Mouse (Mus musculus) cerebellum, adult 11 months (tissue): ENCODE data around the gene Glis3.

Source experiments
- DNase-seq: peaks from one replicate; pipeline ENCODE4 v3.0.0; 2022

Glis3 gene

DNA sequence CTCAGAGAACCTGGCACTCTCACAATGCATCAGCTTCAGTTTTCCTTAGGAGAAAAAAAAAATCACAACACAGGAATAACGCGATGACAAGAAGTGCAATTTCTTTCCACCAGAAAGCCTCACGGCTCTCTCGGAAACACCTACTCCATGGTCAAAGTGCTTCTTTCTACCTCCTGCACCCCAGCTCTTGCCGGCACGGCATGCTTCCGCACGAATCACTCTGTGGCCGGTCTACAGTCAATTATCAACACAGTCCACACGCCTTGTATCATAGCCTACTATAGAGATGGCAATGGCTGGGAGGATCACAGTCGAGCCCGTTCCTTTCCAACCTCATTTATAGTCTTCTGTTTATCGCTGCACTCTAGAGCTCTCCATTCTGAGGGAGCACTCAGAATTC is 150.9 kb downstream of the Glis3 start:
- no peak for DNase-seq

DNA sequence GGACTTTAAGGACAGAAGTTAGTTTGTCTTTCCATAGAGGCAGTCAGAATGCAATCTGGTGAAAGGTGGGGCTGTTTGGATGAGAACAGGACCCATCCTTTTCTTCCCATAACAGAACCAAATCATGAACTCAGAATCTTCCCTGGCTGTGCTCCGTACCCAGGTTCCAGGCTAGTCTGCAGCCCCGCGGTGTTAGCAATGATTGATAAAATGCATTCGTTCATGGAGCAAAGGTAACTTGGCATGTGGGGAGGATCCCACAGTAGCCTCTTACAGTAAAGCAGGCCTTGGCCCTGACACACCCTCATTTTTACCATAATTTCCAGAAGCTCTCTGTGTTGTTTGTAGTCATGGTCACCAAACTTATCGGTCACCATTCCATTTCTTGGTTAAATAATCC is 152.4 kb downstream of the Glis3 start:
- no peak for DNase-seq

DNA sequence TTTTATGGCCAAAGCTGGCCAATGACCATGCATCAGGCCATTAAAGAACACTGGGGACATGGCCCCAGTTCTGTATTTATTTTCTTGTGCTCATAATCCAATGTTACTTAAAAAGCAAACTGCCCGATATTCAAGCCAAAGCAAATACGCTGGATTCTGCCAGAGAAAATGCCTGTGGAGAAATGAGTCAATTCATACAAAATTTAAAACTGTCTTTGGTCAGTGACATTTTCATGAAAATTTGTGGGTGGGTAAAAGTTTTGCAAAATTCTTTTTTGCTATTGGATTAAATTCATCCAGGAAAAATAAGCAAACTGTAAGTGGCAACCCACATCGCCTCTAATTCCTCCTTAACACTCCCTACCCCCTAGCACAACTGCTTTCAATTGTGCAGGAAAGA is 154.5 kb downstream of the Glis3 start:
- no peak for DNase-seq

DNA sequence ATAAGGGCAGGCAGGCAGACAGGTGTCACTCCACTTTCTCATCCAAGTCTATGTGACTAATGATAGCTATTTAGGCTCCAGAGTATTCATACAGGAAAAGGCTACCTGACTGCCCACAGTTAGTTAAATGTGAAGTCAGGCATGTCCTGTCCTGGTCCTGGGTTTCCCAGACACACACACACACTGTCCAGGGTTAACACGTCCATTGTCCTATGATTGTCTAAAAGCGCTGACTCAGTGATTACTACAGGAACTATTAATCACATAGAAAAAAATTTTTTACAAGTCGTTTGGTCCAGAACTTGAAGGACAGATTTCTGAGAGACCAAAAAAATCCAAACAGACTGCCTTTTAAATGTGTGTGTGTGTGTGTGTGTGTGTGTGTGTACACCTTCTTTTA is 157.6 kb downstream of the Glis3 start:
- no peak for DNase-seq

DNA sequence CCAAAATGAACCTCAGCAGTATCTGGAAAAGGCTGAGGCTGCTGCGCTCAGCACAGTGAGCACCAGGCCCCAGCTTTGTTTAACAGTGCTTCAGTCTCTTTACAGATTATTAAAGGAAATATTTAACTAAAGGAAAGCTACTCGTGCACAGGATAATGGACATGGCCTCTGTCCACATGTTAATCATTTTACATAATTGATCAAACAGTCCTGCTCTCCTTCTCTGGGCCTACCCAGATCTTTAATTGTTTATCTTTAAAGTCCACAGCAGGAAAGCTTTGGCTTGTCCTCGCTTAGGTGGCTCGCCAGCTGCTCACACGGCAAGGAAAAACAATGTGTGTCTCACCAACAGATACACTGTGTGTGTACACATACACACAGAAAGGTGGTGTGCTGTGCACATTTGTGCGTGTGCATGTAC is 159.1 kb downstream of the Glis3 start:
- no peak for DNase-seq

DNA sequence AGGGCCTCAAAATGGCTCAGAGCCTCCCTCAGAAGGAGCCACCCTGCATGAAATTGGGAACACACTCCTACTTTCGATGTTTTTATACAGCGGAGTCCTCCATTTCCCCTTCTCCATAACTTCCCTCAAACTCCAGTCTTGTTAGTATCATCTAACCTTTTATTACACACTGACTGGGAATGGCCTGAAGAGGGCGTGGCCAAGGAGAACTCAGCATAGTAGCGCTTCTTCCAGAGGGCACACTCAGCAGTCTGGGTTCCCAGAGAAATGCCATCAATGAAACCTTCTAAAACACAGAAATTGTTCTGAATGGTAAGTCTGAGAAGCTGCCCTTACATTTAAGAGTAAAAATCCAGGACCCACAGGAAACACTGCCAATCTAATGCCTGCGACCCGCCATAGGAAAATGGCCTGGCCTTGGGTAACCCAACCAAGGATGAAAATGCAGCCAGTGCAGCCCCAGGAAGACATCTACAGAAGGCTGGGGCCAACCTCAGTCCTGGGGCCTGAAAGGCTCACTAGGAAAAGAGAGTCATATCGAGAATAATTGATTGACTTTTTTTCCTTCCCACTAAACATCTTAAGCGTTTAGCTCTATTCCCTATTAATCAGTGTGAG is 159.6 kb downstream of the Glis3 start:
- no peak for DNase-seq

DNA sequence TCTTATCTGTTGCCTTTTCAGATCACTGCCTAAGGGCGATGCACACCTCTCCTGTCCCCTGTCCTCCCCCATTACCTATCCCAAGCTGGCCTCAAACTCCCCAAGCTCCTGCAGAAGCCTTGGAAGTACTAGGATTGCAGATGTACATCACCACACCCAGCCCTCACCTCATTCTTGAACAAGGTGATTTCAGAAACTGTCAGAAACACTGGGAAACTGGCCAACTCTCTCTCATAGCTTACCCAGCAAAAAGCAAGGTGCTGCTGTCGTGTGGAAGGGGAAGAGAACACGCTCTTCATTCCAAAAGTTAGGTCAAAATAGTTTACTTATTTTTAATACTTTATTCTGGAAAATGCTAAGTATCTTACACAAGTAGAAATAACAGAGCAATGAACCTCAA is 160.6 kb downstream of the Glis3 start:
- no peak for DNase-seq

DNA sequence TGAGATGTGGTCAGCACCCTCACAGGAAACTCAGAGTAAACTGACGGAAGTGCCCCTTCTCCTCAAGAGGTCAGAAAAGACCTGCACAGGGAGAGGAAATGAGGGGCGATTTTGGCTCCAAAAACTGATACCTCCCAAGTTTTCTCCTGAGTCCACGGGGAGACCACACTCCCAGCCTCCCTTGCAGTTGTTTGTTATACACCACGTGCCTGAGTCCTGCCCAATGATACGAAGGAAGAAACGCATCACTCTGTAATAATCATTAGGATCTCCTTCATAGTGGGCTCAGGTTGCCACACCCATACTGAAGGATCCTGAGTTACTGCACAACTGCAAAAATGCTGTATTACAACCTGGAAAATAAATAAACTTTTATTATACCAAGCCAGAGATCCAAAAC is 161.0 kb downstream of the Glis3 start:
- DNase-seq = no peak

DNA sequence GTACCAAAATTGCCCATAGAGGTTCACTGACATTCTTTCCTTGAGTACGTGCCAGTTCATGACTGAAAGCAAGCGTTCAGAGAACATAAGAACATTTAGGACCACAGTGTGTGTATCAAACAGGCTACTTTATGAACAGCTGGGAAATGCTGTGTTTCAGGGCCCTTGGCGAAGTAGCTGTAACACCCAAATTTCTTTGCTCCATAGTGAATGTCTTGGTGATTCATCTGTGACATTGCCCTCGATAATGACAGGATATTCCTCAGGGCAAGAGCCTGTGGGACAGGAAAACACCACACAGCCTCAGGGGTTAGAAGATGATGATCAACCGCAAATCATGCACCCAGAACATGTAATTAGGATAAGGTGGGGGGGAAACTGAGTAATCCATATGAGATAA is 161.6 kb downstream of the Glis3 start:
- no peak for DNase-seq

DNA sequence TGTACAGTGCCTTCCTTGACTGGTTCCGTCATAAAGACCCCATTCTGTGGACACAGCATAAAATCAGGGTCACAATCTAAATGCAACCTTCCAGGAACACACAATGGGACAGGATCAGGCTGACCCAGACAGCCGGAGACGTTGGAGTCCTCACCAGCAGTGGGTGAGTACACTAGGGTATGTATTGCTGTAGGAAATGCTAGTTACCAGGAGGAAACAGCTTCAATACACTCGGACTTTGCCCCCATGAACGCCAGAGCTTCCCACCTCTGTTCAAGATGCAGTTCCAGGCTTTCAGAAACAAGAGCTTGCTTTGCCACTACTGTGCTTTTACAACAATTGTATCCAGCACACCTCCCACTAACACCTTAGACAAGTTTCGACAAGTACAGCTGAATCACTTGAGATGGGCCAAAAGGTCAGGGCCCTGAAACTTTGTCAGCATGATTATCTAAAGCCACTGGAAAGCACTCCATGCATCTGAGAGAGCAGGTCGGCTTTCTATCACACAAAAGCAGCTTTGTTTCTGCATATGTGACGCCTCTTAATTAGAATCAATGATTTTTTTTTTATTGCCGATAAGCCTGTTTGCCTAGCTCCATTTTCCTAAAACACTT is 162.3 kb downstream of the Glis3 start:
- no peak for DNase-seq

DNA sequence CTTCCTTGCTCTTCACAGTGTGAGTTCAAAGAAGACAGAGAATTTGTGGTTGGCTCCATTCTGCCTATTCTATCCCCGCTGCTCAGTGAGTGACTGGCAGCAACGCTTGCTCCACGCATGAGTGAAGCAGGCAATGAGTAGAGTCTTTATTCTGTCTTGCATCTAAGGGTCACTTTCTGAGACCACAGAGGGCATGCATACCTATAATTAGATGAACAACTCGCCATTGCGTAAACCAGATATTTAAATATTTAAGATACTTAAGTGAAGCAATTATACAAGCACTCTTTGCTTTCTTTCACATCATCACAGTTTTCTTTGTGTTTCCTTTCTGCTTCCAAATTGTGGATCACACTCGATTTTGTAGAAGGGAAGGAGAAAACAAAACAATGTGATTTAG is 163.4 kb downstream of the Glis3 start:
- DNase-seq = no peak

DNA sequence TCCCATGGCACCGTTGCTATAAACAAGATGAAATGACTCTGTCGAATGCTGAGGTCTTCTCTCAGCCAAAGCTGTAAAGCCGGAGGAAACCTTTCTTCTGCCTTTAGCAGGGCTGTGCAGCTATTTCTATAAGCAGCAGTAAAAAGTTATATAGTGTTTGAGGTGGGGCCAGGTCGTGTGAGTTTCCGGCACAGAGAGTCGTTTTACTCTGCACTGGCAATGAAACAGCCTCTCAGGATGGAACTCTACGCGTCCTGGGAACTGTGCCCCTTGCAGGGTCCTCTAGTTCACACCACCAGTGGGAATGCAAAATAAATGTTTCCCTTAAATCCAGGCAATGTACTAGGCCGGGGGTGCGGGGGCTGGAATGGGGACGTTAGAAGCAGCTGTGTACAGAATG is 167.4 kb downstream of the Glis3 start:
- no peak for DNase-seq

DNA sequence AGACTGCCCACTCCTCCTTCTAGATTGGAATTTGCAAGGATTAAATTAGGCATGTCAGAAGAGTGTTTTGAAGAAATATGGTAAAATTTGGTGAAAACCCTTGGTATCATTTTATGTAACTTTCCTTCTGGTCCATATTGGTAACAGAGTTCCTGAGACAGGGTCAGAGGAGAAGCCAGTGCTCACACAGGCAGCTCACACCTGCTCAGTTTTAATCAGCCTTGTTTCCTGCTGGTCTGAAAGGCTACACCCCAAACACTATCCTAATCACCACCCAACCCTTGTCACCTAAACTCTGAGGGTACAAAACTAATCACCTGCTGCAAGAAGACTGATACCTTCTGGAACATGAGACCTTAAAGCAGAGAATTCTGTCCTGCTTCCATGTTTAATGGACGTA is 168.0 kb downstream of the Glis3 start:
- DNase-seq = no peak

DNA sequence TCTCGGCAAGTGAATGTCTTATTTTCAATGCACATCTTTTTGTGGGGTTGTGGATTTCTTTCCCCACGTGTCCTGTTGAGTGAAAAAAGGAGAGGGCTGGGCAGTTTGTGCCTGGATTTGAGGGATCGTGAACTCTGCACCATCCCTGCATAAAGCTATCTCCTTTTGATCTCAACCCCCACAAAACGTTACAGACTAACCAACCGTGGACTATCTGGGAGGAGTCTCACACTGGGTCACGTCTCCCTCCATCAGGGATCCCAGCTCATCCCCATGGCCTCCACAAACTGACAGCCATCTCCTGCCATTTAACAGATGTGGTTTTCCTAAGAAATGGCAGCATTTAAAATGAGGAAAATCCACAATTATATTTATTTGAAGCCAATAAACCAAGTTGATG is 174.5 kb downstream of the Glis3 start:
- DNase-seq = no peak

DNA sequence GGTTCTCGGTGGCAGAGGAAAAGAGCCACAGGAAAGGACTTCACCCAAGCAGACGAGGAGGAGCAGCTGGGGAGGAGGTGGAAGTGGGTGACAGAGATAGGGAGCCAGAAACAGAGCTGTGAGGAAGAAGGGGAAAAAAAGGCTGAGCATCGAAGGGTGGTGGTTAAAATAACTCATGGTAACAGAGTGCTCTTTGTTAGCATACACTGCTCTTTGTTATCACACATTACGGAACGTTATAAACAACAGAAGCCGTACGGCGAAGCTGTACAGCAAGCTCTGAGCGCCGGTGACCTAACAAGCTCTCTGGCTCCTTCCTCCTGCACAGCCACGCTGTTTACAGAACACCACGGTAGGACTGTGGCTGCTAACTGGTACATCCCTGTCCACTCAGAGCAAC is 176.9 kb downstream of the Glis3 start:
- no peak for DNase-seq

DNA sequence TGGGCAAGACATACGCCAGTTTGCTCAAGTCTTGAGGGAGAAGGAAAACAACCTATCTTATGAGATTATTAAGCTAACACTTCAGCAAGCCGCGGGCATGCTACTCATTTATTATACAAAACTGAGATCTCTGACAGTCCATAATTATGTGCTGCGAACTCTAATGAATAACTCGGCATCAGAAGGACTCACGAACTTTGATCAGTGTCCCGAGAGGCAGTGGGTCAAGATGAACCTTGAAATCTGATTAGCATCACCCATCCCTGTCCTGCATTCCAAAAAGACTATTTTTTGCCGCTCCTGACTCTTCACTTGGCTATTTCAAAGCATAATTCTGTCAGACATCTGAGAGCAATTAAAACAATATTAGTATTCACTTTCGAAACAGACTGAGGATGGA is 178.9 kb downstream of the Glis3 start:
- no peak for DNase-seq

DNA sequence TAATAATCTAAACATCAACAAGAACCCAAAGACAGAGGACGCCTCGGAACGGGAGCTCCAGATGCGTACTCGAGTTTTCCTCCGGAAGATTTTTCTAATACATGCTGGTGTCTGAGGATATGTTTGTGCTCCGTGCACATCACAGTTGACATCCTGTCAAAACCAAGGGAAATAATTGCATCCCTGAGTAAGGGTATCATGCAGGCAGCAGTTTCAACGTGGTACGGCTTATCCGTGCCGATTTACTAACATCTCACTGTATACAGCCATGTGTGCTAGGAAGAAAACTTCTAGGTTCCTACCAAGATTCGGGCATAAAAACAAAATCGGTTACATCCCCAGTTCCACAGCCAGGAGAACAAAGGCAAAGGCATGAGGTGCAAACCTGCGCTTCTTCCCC is 179.4 kb downstream of the Glis3 start:
- DNase-seq = no peak

DNA sequence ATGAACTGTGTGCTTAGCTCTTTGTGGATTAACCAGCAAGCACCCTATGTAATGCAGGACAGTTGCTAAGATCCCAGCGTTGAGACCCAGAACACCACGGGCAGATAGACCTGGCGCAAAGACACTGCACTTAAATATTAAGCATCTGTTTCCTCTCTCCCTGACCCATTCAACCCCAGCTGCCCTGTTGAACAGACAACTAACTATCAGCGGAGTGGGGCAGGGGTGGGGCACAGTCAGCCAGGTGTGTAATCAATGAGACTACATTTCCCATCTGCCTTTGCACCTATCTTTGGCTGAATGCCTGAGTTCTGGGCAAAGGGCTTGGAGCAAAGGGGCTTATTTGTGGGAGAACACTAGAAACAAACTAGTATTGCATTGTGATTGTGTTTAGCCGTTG is 180.1 kb downstream of the Glis3 start:
- DNase-seq = no peak

DNA sequence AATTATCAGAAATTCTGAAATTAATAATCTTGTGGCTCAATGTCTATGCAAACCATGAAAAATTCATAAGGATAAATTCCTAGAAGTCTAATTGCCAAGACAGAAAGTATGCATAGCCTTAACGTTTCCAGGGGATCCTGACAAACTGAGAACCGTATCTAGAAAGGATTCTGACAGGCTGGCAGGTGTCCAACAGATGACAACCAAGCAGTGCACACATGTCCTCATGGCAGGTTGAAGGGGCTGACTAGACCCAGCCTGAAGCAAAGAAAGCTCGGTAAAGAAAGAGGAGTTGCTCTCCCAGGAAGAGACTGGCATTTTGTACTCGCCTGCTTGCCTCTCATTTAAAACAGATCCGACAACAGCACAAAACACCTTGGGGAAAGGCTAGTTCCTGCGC is 184.0 kb downstream of the Glis3 start:
- no peak for DNase-seq

DNA sequence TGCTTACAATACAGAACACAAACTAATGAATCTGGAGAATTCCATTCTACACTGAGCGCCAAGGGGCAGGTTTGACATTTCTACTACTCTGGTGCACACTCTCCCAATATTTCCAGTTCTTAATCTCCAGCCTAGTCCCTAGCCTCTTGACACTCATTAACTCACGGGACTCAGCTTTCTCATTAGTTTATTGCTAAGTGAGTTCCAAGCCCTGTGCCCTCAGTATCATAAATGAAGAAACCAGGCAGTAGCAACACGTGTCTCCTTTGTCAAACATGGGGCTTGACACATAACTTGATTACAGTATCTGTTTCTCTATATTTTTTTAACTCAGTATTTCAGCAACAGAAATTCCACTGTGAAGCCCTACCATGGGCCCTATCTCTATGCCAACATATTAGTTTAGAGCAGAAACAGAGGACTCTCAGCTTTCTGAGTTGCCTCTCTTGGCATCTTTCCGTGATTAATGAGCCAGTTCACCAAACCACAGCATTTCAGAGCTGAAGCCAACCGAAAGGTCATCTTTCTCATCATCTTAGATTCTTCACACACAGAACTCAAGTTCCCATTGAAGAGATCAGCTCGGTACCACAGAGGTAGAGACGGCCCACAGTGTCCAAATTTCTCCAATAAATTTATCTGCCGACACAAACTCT is 186.1 kb downstream of the Glis3 start:
- no peak for DNase-seq

DNA sequence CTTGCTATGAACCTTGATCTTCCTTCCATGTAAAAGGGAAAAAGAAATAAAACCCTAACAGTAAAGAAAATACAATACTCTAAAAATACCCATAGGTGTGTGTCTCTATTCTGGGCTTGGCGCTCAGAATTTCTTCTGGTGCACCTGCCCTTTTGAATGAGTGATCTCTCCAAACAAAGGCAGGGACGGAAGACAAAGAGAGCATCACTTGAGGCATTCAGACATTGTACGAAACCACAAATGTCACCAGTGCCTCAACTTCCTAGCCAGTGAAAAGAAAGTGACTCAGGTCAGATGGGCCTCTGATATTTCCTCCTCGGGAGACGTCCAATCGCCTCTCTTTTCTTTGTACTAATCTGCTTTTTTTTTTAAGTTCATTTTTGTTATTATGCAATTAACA is 201.8 kb downstream of the Glis3 start:
- DNase-seq = no peak

DNA sequence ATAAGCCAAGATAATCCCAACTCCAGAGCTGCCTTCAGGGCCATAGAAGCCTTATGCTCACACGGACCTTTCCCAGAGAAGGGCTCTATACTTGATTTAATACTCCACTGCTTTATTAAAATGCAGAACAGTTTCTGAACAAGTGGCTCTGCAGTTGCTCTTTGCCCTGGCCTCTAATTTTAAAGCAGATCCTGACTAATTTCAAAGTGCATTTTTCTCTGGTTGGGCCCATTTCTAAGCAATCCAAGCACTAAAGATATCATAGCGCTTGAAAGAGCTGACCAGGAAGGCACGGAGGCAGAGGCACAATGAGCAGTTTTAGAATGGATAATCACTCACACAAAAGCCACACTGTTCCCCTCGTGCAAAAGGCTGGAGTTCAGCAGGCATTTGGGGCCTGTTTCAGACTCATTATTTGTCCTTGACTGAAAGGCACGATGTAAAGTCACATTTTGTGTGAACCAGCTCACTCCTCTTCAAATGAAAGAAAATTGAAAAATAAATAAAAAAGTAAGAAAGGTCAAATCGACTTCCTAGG is 202.5 kb downstream of the Glis3 start:
- no peak for DNase-seq

DNA sequence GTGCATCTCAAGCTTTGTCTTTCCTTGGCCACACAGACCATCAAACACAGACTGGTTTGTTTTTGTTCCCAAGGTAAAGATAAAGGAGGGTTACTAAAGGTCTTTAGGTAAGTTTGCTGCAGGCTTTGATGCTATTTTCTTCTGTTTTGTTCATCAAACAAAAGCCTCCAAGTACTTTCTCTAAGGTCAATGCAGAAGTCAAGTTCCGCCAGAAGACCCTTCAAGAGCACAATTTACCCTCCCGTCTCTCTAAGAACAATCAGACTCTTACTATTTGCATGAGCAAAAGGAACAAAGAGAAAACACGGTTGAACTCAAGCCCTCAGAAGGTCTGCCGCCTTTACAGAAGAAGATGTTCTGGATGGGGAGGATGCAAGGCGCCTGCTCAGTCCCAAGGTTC is 206.3 kb downstream of the Glis3 start:
- DNase-seq = no peak

DNA sequence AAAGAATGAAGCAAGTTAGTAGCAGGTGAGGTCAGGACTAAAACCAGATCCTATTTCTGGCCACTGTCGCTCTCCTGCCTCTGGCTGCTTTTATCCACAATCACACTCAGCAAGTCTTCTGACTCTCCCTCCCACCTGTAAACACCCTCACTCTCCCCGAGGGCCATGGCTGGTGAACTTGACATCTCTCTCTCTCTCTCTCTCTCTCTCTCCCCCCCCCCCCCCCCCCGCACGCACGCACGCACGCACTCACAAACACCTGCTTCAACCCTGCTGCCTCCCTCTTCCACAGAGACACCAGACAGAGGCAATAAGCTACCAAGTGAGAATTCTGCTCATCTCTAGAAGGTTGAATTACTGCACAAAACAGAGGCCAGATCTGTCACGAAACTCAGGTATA is 208.7 kb downstream of the Glis3 start:
- no peak for DNase-seq

DNA sequence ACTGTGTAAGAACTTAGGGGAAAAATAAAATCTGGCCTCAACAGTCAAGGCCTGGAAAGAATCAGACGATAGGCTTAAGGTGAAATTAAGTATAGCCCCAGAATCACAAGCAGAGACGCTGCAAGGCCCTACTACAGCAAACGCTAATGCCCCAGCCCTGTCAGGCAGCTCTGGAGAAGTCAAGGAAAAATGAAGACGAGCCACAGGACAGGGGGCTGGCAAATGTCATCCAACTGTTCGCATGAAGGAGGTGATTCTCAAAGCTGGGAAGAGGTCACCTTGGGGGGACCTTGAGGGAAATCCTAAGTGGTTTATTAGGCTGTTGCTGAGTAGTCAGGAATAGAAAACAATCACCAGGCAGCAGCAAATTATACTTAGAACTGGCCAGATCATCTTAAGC is 214.1 kb downstream of the Glis3 start:
- no peak for DNase-seq
